Mouse (Mus musculus) ES-E14 (cell line): Measurements from ENCODE around the gene Nxf1. TPM values are rescaled to one million over a fixed set of nuclear protein-coding genes. Genes with fewer than 3 reads are reported as not detected.

Experiments
- DNase-seq: peaks from one replicate; pipeline ENCODE4 v3.0.0-alpha.2; 2013; ENCODE audit warnings: low read depth, low spot score
- H3K27ac ChIP-seq: 2 replicates; pipeline ENCODE4 v1.5.1; 2012; ENCODE audit warnings: low read depth, mild to moderate bottlenecking, low read length, moderate library complexity, mixed read lengths; ENCODE audit not compliant: poor library complexity, insufficient read depth, severe bottlenecking
- H3K36me3 ChIP-seq: 2 replicates; pipeline ENCODE4 v1.6.1; 2012; ENCODE audit warnings: mild to moderate bottlenecking, low read length, moderate library complexity, mixed read lengths; ENCODE audit not compliant: control insufficient read depth, poor library complexity, insufficient read depth, severe bottlenecking
- H3K4me1 ChIP-seq, 2 experiments: fragments of 150-350 bp in 1 of 2; sonication (generic) in 1 of 2; 2 replicates each; pipeline ENCODE4 v1.6.1; 2012; ENCODE audit warnings: low read length in 2 of 2, mild to moderate bottlenecking in 1 of 2, mixed read lengths in 1 of 2; ENCODE audit not compliant: control insufficient read depth in 2 of 2, insufficient read depth in 2 of 2, poor library complexity in 1 of 2
- H3K4me3 ChIP-seq, 2 experiments: fragments of 150-350 bp in 1 of 2; sonication (generic) in 1 of 2; 2 replicates each; pipeline ENCODE4 v1.5.1; 2012; ENCODE audit warnings: low read length in 2 of 2, low read depth in 1 of 2, mild to moderate bottlenecking in 1 of 2, mixed read lengths in 1 of 2; ENCODE audit not compliant: insufficient read depth in 1 of 2, poor library complexity in 1 of 2, severe bottlenecking in 1 of 2
- H3K9ac ChIP-seq: 2 replicates; pipeline ENCODE4 v1.6.1; 2012; ENCODE audit warnings: low read depth, mild to moderate bottlenecking, low read length, mixed read lengths; ENCODE audit not compliant: poor library complexity, insufficient read depth, severe bottlenecking
- H3K9me3 ChIP-seq: fragments of 150-350 bp; sonication (generic); 2 replicates; pipeline ENCODE4 v1.6.1; 2012; ENCODE audit warnings: low read depth, mild to moderate bottlenecking, low read length; ENCODE audit not compliant: control insufficient read depth, insufficient read depth
- CHD2 ChIP-seq: IDR thresholded peaks from 2 replicates; pipeline ENCODE4 v1.6.1; 2014; ENCODE audit warnings: mild to moderate bottlenecking, low read depth, low read length, inconsistent platforms
- HCFC1 ChIP-seq: IDR thresholded peaks from 2 replicates; pipeline ENCODE4 v1.6.1; 2012; ENCODE audit warnings: low read length, inconsistent platforms, borderline replicate concordance; ENCODE audit not compliant: insufficient read depth
- MAFK ChIP-seq: IDR thresholded peaks from 2 replicates; pipeline ENCODE4 v1.6.1; 2014; ENCODE audit warnings: mild to moderate bottlenecking, low read depth, low read length, inconsistent platforms; ENCODE audit not compliant: insufficient read depth
- ZC3H11A ChIP-seq: IDR thresholded peaks from 2 replicates; pipeline ENCODE4 v1.6.1; 2012; ENCODE audit warnings: low read depth, mild to moderate bottlenecking, inconsistent platforms, low read length, borderline replicate concordance
- ZNF384 ChIP-seq: IDR thresholded peaks from 2 replicates; pipeline ENCODE4 v1.6.1; 2012; ENCODE audit warnings: low read depth, low read length, inconsistent platforms
- in situ Hi-C, 2 experiments: fragments of 600-800 bp; cut with MboI; formaldehyde crosslinking; loops; one replicate each; pipeline ENCODE4 v1.15.1; 2025; ENCODE audit warnings: low sequenced_read_pairs in 2 of 2, inconsistent platforms in 1 of 2; ENCODE audit not compliant: unreplicated experiment in 2 of 2
- total RNA-seq: library from RNA; depleted of rRNA; stranded (reverse); fragments of 300-350 nt; gene quantifications from 2 replicates; pipeline ENCODE4 v1.2.3, GENCODE M21; 2012

Nxf1 gene
- total RNA-seq, 1 experiment: 101 TPM

GRCm38 (mm10) chr19:8721378-8721777, 35.5 kb upstream of the Nxf1 start:
- in situ Hi-C loops: no loop called here
- Histone ChIP-seq H3K9me3 (no peaks in the 10 kb centered on the region), H3K4me3 (peak overlapping the region in 1 of 2 experiments; percentile 89; a peak in 1 of 4 replicates)

GRCm38 (mm10) chr19:8722021-8722420, 34.9 kb upstream of the Nxf1 start:
- TF ChIP-seq CHD2: no peak
- no peak for TF ChIP-seq MAFK
- no peak for TF ChIP-seq HCFC1
- no peak for TF ChIP-seq ZC3H11A
- no peak for TF ChIP-seq ZNF384
- Histone ChIP-seq H3K27ac (peak overlapping the region; percentile 93; the same call in 1 of the 2 replicates), H3K36me3 (peaks cover 29% of the 10 kb centered on the region), H3K4me3 (peak overlapping the region; percentile 83 to 89), H3K4me1 (peaks cover 0 to 4% of the 10 kb centered on the region in 2 experiments; a peak in 1 of 4 replicates), H3K9ac (peak overlapping the region; percentile 94), H3K9me3 (no peaks in the 10 kb centered on the region)
- in situ Hi-C loops: no loop called here
- no peak for DNase-seq

More at GRCm38 (mm10) chr19:8721378-8721777, 35.5 kb upstream of the Nxf1 start:
- no peak overlapping the region; the same call in 1 of the 2 replicates for H3K9ac ChIP-seq
- peaks cover 0 to 5% of the 10 kb centered on the region in 2 experiments; a peak in 1 of 4 replicates for H3K4me1 ChIP-seq
- TF ChIP-seq MAFK (peak; percentile 51; the same call in 1 of the 2 replicates), HCFC1 (no peak)
- H3K36me3 ChIP-seq: peaks cover 25% of the 10 kb centered on the region
- peak overlapping the region; percentile 12; the same call in 1 of the 2 replicates for H3K27ac ChIP-seq
- DNase-seq: no peak

- Histone ChIP-seq H3K27ac (peak overlapping the region; percentile 93), H3K9ac (peak overlapping the region; percentile 94), H3K4me1 (0 out of 4 replicates have a peak, but pooled peaks cover 0 to 3% of the 10 kb centered on the region in 2 experiments), H3K36me3 (peaks cover 29% of the 10 kb centered on the region), H3K4me3 (peak overlapping the region; percentile 83 to 89), H3K9me3 (no peaks in the 10 kb centered on the region)
- no peak for TF ChIP-seq MAFK
- TF ChIP-seq ZNF384: no peak
- TF ChIP-seq ZC3H11A: no peak
- no peak for TF ChIP-seq HCFC1
- no peak for TF ChIP-seq CHD2
- DNase-seq: no peak
- in situ Hi-C loops: no loop called here
Observed at GRCm38 (mm10) chr19:8722559-8722906, 34.3 kb upstream of the Nxf1 start.

GRCm38 (mm10) chr19:8722907-8723573, 33.8 kb upstream of the Nxf1 start, which contains the start of gene Slc3a2:
TSS of gene Slc3a2 (minus strand) at chr19:8723369.
- Histone ChIP-seq H3K4me1 (0 out of 4 replicates have a peak, but pooled peaks cover 0 to 3% of the 10 kb centered on the region in 2 experiments), H3K9ac (peak within 1 kb of the TSS; percentile 99), H3K9me3 (no peaks in the 10 kb centered on the region), H3K4me3 (peak within 1 kb of the TSS; percentile 83 to 92), H3K27ac (peak within 1 kb of the TSS; percentile 94), H3K36me3 (peaks cover 29% of the 10 kb centered on the region)
- DNase-seq: peak; percentile 96
- TF ChIP-seq MAFK: no peak
- peak; percentile 78; the same call in 1 of the 2 replicates for TF ChIP-seq HCFC1
- peak; percentile 60; the same call in 1 of the 2 replicates for TF ChIP-seq CHD2
- peak; percentile 63; the same call in 1 of the 2 replicates for TF ChIP-seq ZNF384
- TF ChIP-seq ZC3H11A: no peak
- in situ Hi-C loops: no loop called here
